Mouse (Mus musculus): ENCODE measurements around the gene Ephx3. TPM values are rescaled to one million over a fixed set of nuclear protein-coding genes. Genes with fewer than 3 reads are reported as not detected.

Ephx3 gene
- total RNA-seq, 2 experiments from 2014 or later = 0.68 TPM; not detected in 1

GRCm38 (mm10) chr17:32179621-32180491, 9.5 kb downstream of the Ephx3 start:
- no peak for ATAC-seq (replicated peaks; ENCODE audit: low FRiP score, poor library complexity, severe bottlenecking)

GRCm38 (mm10) chr17:32176919-32177318, 12.4 kb downstream of the Ephx3 start:
- ATAC-seq (replicated peaks; ENCODE audit: low FRiP score, poor library complexity, severe bottlenecking) = no peak

- no peak for ATAC-seq (replicated peaks; ENCODE audit: low FRiP score, poor library complexity, severe bottlenecking)
Measured at GRCm38 (mm10) chr17:32173166-32173565, 16.2 kb downstream of the Ephx3 start.

- ATAC-seq (replicated peaks; ENCODE audit: low FRiP score, poor library complexity, severe bottlenecking) = no peak
Measured at GRCm38 (mm10) chr17:32172485-32172884, 16.9 kb downstream of the Ephx3 start.

GRCm38 (mm10) chr17:32169518-32170225, 19.7 kb downstream of the Ephx3 start:
- peak; percentile 40; the same call in 1 of the 2 replicates for ATAC-seq (replicated peaks; ENCODE audit: low FRiP score, poor library complexity, severe bottlenecking)

- no peak for ATAC-seq (replicated peaks; ENCODE audit: low FRiP score, poor library complexity, severe bottlenecking)
Measured at GRCm38 (mm10) chr17:32166687-32167086, 22.7 kb downstream of the Ephx3 start, which contains the start of gene Notch3. TSS of gene Notch3 (minus strand) at chr17:32166852.

- no peak for ATAC-seq (replicated peaks; ENCODE audit: low FRiP score, poor library complexity, severe bottlenecking)
Measured at GRCm38 (mm10) chr17:32165803-32166595, 23.4 kb downstream of the Ephx3 start.

- ATAC-seq (replicated peaks; ENCODE audit: low FRiP score, poor library complexity, severe bottlenecking) = no peak
Measured at GRCm38 (mm10) chr17:32165266-32165802, 24.0 kb downstream of the Ephx3 start.

- ATAC-seq (replicated peaks; ENCODE audit: low FRiP score, poor library complexity, severe bottlenecking) = no peak
Measured at GRCm38 (mm10) chr17:32164780-32165179, 24.6 kb downstream of the Ephx3 start.

GRCm38 (mm10) chr17:32163910-32164650, 25.3 kb downstream of the Ephx3 start:
- ATAC-seq (replicated peaks; ENCODE audit: low FRiP score, poor library complexity, severe bottlenecking) = no peak

- no peak for ATAC-seq (replicated peaks; ENCODE audit: low FRiP score, poor library complexity, severe bottlenecking)
Measured at GRCm38 (mm10) chr17:32162112-32162850, 27.1 kb downstream of the Ephx3 start.

GRCm38 (mm10) chr17:32160882-32161281, 28.5 kb downstream of the Ephx3 start:
- no peak for ATAC-seq (replicated peaks; ENCODE audit: low FRiP score, poor library complexity, severe bottlenecking)

- no peak for ATAC-seq (replicated peaks; ENCODE audit: low FRiP score, poor library complexity, severe bottlenecking)
Measured at GRCm38 (mm10) chr17:32158841-32159240, 30.5 kb downstream of the Ephx3 start.

- ATAC-seq (replicated peaks; ENCODE audit: low FRiP score, poor library complexity, severe bottlenecking) = no peak
Measured at GRCm38 (mm10) chr17:32146718-32147117, 42.6 kb downstream of the Ephx3 start.

- ATAC-seq (replicated peaks; ENCODE audit: low FRiP score, poor library complexity, severe bottlenecking) = peak; percentile 87
Measured at GRCm38 (mm10) chr17:32142907-32143854, 46.2 kb downstream of the Ephx3 start.

- ATAC-seq (replicated peaks; ENCODE audit: low FRiP score, poor library complexity, severe bottlenecking) = no peak
Measured at GRCm38 (mm10) chr17:32142234-32142633, 47.1 kb downstream of the Ephx3 start.

Measured in erythroblast, adult 5-6 weeks (primary cell).